Mouse (Mus musculus) kidney, adult 8-10 months (tissue): Measurements from ENCODE around the gene Ntm.

Experiments used
- DNase-seq, 2 experiments: peaks; one replicate each; pipeline ENCODE4 v3.0.0; 2022

The Ntm gene

GRCm38 (mm10) chr9:29962978-29963377 lies at the start of gene Ntm:
TSS of gene Ntm (minus strand) at chr9:29963141.
- no peak for DNase-seq

GRCm38 (mm10) chr9:30005701-30006100 lies 42.8 kb upstream of the Ntm start:
- no peak for DNase-seq

DNA sequence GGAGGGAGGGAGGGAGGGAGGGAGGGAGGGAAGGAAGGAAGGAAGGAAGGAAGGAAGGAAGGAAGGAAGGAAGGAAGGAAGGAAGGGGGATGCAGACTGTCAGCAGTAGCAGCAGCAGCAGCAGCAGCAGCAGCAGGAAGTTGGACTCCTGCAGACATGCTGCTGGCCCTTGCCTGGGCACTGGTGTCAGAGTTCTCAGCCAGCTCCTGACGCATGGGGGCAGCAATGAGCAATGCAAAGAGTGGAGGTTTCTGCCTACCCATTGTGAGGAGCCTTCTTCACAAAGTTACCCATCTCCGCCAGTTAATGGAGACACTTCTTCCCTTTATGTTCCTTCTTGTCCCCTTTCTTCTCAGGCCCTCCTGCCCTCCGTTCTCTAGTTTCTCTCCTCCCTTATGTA lies 40.7 kb upstream of the Ntm start:
- DNase-seq: peak; percentile 47 to 83

DNA sequence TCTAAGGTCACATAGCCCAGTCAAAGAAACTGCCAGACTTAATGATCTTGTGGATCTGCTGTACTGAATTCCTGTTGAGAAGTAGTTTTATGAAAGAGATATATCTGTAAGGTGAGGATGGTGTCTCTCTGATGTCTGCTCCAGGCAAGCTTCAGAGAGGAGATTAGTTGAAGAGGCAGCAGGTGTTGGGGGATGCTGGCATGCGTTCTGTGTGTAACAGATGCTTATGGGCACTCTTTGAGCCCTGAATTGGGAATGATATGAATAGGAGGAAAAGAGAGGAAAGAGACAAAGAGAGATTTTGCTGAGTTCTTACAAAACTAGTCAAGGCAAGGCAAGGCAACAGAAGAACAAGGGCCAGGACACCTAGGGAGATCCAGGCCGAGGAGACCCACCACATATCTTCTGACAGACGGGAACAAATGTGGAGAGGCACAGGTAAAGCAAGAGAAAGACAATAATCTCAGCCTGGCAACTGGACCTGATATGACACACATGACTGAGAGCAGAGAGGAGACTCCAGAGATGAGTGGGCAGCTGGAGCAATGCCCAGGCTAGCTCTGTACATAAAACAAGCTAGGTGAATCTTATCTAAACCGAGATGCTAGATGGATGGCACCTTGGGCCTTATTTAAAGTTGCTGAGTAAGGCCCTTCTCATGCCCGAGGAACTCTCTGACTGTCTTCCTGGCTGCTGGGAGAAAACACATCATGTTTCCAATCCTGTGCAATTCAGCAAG lies 18.4 kb upstream of the Ntm start:
- no peak for DNase-seq

- DNase-seq: no peak
Measured at GRCm38 (mm10) chr9:29961954-29962867, 730 bp downstream of the Ntm start.

GRCm38 (mm10) chr9:29961512-29961911 lies 1.4 kb downstream of the Ntm start:
- DNase-seq: no peak

GRCm38 (mm10) chr9:29960741-29961140 lies 2.2 kb downstream of the Ntm start:
- no peak for DNase-seq

- DNase-seq: no peak
Measured at GRCm38 (mm10) chr9:29960236-29960635, 2.7 kb downstream of the Ntm start.

- no peak for DNase-seq
Measured at GRCm38 (mm10) chr9:29956936-29957335, 6.0 kb downstream of the Ntm start.

DNA sequence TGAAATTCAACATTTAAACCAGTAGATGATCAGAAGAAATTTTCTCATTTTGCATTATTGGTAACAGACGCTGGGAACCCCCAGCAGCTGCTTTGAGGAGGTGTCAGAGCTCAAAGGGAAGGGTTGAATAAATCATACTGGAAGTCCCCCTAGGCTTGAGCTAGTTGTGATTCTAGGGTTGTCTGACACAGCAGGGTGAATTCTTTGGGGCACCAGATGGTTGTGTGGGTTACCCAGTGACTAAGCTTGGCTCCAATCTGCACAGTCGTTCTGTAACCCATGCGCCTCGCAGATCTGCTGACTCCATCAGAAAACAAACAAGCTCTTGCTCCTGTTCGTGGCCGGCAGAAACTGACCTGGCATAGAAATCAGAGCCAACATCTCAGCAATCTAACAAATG lies 8.9 kb downstream of the Ntm start:
- DNase-seq: peak in 1 of 2 experiments; percentile 17

DNA sequence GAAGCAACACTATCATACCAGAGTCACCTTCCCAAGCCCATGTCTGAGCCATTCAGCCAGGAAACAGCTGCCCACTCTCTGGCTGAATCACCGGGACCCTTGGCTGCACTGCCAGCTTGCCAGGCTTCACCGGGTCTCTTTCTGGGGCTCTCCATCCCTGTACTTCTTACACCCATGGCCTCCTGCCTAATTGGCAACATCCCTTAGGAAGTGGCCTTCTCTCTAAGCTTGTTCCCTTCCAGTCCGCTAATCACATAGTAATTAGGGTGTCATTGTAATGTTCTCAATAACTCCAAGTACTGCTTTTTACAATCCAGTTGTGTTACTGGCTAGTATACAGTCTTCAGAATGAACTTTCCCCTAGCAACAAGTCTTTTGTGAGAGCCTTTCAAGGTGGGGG lies 13.9 kb downstream of the Ntm start:
- no peak for DNase-seq

DNA sequence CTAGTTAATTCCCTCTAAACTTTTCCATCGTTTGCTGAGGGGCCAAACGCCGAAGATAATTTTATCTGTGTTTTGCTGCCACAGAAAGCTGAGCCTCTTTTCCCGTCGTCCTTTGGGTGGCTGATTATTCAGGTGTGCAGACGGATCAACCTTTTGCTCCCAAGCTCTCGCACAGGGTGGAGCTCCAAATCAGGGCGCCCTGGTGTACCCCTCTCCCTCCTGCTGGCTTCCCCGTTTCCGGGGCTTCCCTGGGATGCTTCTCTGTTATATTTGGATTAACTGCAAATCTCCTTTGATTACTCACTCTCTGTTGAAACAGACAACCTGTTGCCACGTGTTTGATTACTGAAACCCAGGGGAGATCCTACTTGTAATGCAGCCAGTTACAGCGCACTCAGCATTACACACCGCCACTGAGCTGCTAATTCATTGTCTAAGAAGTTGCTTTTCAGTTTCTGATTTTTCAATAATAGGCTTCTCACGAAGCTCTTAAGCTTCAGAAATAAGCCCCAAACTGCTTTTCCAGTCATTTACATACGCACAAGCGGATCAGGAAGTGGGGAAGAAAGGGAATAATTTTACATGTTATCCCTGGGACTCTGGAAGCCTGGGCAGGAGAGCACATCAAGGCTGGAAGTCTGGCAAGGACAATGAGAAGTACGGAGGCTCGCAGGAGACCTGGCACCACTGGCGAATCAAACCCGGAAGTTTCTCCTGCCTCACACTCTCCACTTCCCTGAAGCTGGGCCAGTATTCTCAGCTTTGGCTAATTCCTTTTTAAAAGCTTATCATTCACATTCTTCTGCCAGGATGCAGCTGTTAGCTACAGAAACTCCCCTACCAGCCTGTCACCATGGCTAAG lies 19.5 kb downstream of the Ntm start:
- DNase-seq: no peak

GRCm38 (mm10) chr9:29942183-29942952 lies 20.6 kb downstream of the Ntm start:
- DNase-seq: no peak

DNA sequence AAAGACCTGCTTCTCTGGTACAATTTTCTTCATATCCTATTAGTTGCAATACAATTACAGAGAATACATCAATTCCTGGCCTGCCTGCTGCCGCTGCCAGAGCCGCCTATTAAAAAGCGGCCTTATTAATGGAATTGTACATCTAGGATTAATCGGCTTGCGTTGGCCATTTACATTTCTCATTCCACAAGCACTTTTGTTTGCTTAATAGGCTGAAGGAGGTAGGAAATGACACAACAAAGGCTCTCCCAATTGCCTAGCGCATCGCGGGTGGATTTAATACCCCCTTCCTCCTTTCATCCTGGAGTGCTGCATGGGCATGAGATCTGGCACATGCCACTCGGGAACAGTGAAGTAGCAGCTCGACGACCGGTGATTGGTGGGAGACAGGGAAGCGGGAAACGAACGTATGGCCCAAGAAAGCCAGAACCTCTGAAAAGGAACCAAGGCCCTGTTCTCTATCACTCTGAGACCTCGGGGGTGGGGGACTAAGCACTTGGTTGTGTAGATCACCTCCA lies 23.4 kb downstream of the Ntm start:
- DNase-seq: no peak

DNA sequence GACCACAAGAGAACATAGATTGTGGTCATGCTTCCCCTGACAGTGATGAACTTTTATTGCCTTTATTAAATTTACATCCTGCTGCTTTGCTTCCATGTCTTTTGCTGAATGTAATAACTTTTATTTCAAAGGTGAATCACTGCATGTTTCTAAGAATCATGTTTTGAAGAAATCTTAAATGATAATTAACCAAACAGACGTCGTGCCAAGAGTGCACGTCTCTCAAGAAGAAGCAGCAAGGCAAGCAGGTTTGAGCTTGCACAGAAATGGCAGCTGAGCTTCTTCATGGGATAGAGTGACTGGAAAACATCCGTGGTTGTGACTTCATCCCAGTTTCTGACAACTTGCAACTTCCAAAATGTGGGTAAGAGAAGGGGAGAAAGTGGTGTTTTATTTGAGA lies 34.1 kb downstream of the Ntm start:
- DNase-seq: peak; percentile 19 to 24

DNA sequence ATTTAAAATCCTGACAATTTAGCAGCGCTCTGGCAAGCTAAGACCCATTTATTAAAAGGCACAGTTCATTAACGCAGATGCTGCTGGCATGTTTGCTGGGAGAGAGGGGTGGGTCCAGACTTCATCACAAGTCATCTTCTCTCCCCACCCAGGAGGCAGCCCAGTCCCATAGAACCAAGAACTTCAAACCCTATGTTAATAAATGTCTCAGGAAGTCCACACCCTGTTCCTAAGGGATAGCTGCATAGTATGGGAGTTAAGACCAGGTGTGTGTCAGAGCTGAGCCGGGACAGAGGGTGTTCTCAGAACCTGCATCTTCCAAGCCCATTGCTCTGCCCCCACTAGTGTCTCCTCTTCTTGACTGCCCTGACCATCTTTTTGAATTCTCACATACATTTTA lies 37.6 kb downstream of the Ntm start:
- no peak for DNase-seq

DNA sequence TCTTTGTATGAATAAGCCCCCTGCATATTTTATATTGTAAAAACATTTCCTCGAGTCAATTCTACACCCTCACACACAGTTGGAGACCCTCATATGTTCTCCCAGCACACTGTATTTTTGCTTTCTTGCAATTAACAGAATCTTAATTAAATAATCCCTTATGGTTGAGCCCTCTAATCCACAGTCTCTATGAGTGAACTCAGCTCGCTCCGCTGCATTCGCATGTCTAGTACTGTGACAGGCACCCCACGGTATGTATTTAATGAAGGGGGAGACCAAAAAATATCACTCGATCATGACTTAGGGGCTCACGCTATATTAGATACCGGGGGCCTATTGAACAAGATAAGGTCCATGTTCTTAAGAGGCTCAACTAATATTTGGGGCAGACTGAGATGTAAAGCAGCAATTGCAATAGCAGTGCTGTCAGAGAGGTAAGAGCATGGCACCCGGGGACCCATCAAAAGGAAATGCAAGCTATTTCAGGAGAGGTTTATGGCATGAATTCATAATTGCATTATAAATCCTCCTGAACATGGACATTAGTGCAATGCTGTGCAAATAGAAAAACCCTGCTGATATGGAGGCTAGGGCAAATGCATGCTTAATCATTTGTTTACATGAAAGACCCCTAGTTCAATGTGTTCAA lies 64.4 kb downstream of the Ntm start:
- no peak for DNase-seq

DNA sequence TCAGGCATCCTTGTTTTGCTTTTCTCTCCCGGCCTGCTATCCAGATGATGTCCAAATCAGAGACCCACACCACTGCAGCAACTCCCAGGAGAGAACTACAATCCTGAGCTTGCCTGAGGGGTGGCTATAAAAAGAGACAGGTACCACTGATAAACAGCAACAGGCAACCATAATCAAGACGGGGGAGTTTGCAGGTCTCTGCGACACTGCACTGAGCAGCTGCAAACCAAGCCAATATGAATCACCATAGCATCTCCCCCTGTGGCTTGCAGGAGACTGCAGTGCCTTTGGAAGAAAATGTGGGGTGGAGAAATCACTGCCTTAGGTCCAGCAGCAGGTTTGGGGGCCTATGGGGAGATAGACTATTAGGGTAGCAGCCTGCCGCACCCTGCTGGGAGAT lies 65.5 kb downstream of the Ntm start:
- no peak for DNase-seq

- no peak for DNase-seq
Measured at GRCm38 (mm10) chr9:29892792-29893191, 70.1 kb downstream of the Ntm start.

- no peak for DNase-seq
Measured at GRCm38 (mm10) chr9:29888712-29889111, 74.2 kb downstream of the Ntm start.

DNA sequence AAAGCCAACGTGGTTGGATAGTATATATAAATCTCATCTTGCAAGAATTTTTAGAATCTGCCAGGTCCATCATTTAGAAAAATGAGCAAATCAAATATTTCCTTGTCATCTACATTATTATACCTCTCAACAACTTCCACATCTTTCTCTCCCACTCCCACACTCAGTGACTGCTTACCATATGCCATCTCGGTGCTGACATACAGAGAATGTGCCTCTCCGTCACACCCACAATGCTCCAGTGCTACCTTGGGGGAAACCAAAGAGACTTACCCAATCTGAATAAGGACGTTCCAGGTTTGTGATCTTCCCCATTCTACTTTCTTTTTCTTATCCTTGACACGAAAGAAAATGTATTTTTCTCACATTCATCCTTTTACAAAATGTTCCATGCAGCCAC lies 75.0 kb downstream of the Ntm start:
- no peak for DNase-seq

- no peak for DNase-seq
Measured at GRCm38 (mm10) chr9:29884062-29884461, 78.9 kb downstream of the Ntm start.
